Mouse (Mus musculus) C2C12 (cell line): ENCODE results near the gene Pgghg. TPM values are rescaled to one million over a fixed set of nuclear protein-coding genes. Genes with fewer than 3 reads are reported as not detected.

Experiments
- H3K27me3 ChIP-seq: one replicate; pipeline ENCODE4 v1.6.1; 2011; ENCODE audit not compliant: control insufficient read depth, insufficient read depth, insufficient read length
- H3K36me3 ChIP-seq: one replicate; pipeline ENCODE4 v1.6.1; 2011; ENCODE audit not compliant: control insufficient read depth, insufficient read depth
- H3K4me3 ChIP-seq: one replicate; pipeline ENCODE4 v1.5.1; 2011; ENCODE audit warnings: mild to moderate bottlenecking, control low read depth; ENCODE audit not compliant: poor library complexity, insufficient read depth, severe bottlenecking
- H3K79me2 ChIP-seq: one replicate; pipeline ENCODE4 v1.6.1; 2011; ENCODE audit not compliant: control insufficient read depth, insufficient read depth
- H3K79me3 ChIP-seq: one replicate; pipeline ENCODE4 v1.6.1; 2011; ENCODE audit warnings: low read depth, control low read depth
- H3ac ChIP-seq: one replicate; pipeline ENCODE3; 2011; ENCODE audit warnings: low read depth; ENCODE audit not compliant: control insufficient read depth, insufficient read length
- CEBPB ChIP-seq: IDR thresholded peaks from one replicate; pipeline ENCODE4 v1.6.1; 2011; ENCODE audit warnings: low read depth, mild to moderate bottlenecking, control low read depth, moderate library complexity
- CTCF ChIP-seq: IDR thresholded peaks from one replicate; pipeline ENCODE4 v1.5.1; 2011; ENCODE audit not compliant: control insufficient read depth, insufficient read depth, insufficient read length
- FOSL1 ChIP-seq: IDR thresholded peaks from one replicate; pipeline ENCODE4 v1.8.0; 2011; ENCODE audit warnings: mild to moderate bottlenecking, low read length; ENCODE audit not compliant: poor library complexity, insufficient read depth, severe bottlenecking
- MAX ChIP-seq: IDR thresholded peaks from one replicate; pipeline ENCODE4 v1.6.1; 2011; ENCODE audit warnings: mild to moderate bottlenecking, control low read depth
- MYOD1 ChIP-seq: IDR thresholded peaks from one replicate; pipeline ENCODE4 v1.6.1; 2011; ENCODE audit warnings: low read depth; ENCODE audit not compliant: control insufficient read depth, insufficient read length
- MYOG ChIP-seq: IDR thresholded peaks from one replicate; pipeline ENCODE4 v1.6.1; 2011; ENCODE audit not compliant: control insufficient read depth, insufficient read length; ENCODE audit errors: extremely low read depth
- USF1 ChIP-seq: IDR thresholded peaks from one replicate; pipeline ENCODE4 v1.6.1; 2011; ENCODE audit warnings: low read depth, mild to moderate bottlenecking, control low read depth, moderate library complexity
- polyA plus RNA-seq: library from polyadenylated mRNA; unstranded; fragments of >200 nt; fragmentation: generic; extraction: Trizol; gene quantifications from one replicate; pipeline ENCODE4 v1.2.1, GENCODE M21; 2012; ENCODE audit warnings: missing spikeins

Pgghg gene
- polyA plus RNA-seq, 1 experiment, result 12.2 TPM

- no peak for TF ChIP-seq USF1
- peak; percentile 93 for TF ChIP-seq CEBPB
- TF ChIP-seq FOSL1, result no peak
- TF ChIP-seq MAX, result peak; percentile 30
- Histone ChIP-seq H3K79me2 (peaks cover 48% of the 10 kb centered on the region), H3K36me3 (peaks cover 9% of the 10 kb centered on the region), H3K79me3 (peaks cover 39% of the 10 kb centered on the region), H3K4me3 (peak within 1 kb of the TSS; percentile 82), H3K27me3 (no peaks in the 10 kb centered on the region), H3ac (peak within 1 kb of the TSS; percentile 87)
Measured at GRCm38 (mm10) chr7:140955758-140956555, 14.8 kb downstream of the Pgghg start, which contains the start of the genes Gm45717 and Ifitm2. Gene Gm45717, minus strand, starts transcription at chr7:140955937. Gene Ifitm2, minus strand, starts transcription at chr7:140955987.

- Histone ChIP-seq H3K4me3 (no peak overlapping the region), H3K27me3 (no peaks in the 10 kb centered on the region), H3ac (no peak overlapping the region), H3K79me3 (peaks cover 38% of the 10 kb centered on the region), H3K79me2 (peaks cover 43% of the 10 kb centered on the region), H3K36me3 (peaks cover 9% of the 10 kb centered on the region)
- no peak for TF ChIP-seq CEBPB
- no peak for TF ChIP-seq FOSL1
- TF ChIP-seq MYOG, result no peak
- no peak for TF ChIP-seq CTCF
- TF ChIP-seq USF1, result no peak
- TF ChIP-seq MAX, result no peak
- no peak for TF ChIP-seq MYOD1
Measured at GRCm38 (mm10) chr7:140956556-140956869, 15.3 kb downstream of the Pgghg start.

GRCm38 (mm10) chr7:140959181-140959901 lies 18.1 kb downstream of the Pgghg start:
- H3ac ChIP-seq, result no peak overlapping the region
- H3K79me3 ChIP-seq, result peaks cover 13% of the 10 kb centered on the region
- peak; percentile 4 for TF ChIP-seq CTCF
- TF ChIP-seq MYOD1, result no peak
- no peak for TF ChIP-seq MAX
- TF ChIP-seq FOSL1, result no peak
- no peaks in the 10 kb centered on the region for H3K27me3 ChIP-seq
- no peak overlapping the region for H3K4me3 ChIP-seq
- no peaks in the 10 kb centered on the region for H3K36me3 ChIP-seq
- H3K79me2 ChIP-seq, result peaks cover 14% of the 10 kb centered on the region

GRCm38 (mm10) chr7:140960026-140960425 lies 18.8 kb downstream of the Pgghg start:
- TF ChIP-seq MAX (no peak), USF1 (no peak), MYOD1 (no peak), CEBPB (no peak), CTCF (no peak), FOSL1 (no peak), MYOG (no peak)
- Histone ChIP-seq H3ac (no peak overlapping the region), H3K27me3 (no peaks in the 10 kb centered on the region), H3K79me3 (peaks cover 7% of the 10 kb centered on the region), H3K36me3 (no peaks in the 10 kb centered on the region), H3K79me2 (peaks cover 8% of the 10 kb centered on the region), H3K4me3 (no peak overlapping the region)

GRCm38 (mm10) chr7:140961416-140961815 lies 20.2 kb downstream of the Pgghg start:
- no peaks in the 10 kb centered on the region for H3K36me3 ChIP-seq
- H3K79me2 ChIP-seq, result no peaks in the 10 kb centered on the region
- H3K27me3 ChIP-seq, result no peaks in the 10 kb centered on the region
- H3K4me3 ChIP-seq, result no peak overlapping the region
- no peak for TF ChIP-seq CEBPB
- no peak for TF ChIP-seq MAX
- no peak for TF ChIP-seq FOSL1
- TF ChIP-seq CTCF, result no peak
- no peak for TF ChIP-seq MYOD1
- no peak for TF ChIP-seq USF1
- no peak for TF ChIP-seq MYOG
- H3K79me3 ChIP-seq, result no peaks in the 10 kb centered on the region
- no peak overlapping the region for H3ac ChIP-seq
